Mouse (Mus musculus): ENCODE data around the gene Cd276. TPM values are rescaled to one million over a fixed set of nuclear protein-coding genes. Genes with fewer than 3 reads are reported as not detected.
A peak's percentile ranks its signal among the peaks of the same experiment; 100 is the strongest.

Cd276 gene
- polyA plus RNA-seq, 1 experiment from 2014 or later = 55.0 TPM

DNA sequence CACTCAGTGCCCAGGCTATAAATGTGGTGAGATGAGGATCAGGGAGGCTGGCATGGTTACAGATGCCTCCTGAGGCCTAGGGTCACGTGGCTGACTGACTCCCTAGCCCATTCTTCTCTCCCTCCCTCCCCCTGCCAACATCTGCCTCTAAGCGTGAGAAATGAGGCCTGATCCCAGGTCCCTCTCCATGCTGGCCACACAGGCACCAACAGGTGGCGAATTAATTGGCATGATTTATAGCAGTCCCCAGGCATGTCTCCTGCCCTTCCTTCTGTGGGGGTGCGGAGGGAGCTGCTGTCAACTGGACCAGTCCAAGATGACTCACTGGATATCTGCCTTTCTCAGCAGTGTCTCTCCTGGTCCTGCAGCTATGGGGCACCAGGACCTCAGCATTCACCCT, 27.4 kb downstream of the Cd276 start:
- 76% methylated on average over 4 of the region's 4 CpGs for WGBS
- no peak for TF ChIP-seq CTCF (IDR thresholded peaks at IDR 0.05; ENCODE audit: low read depth)
- DNase-seq (no peak), ATAC-seq (ENCODE audit: insufficient read depth) (no peak)
- Histone ChIP-seq H3K4me2 (no peak overlapping the region), H3K9ac (no peak overlapping the region), H3K36me3 (ENCODE audit: insufficient read depth) (peaks cover 39% of the 10 kb centered on the region), H3K27me3 (ENCODE audit: insufficient read depth, low read length) (no peaks in the 10 kb centered on the region), H3K27ac (ENCODE audit: low read depth) (no peak overlapping the region), H3K4me3 (ENCODE audit: low read depth, low read length) (no peak overlapping the region), H3K4me1 (ENCODE audit: insufficient read depth) (no peaks in the 10 kb centered on the region), H3K9me3 (ENCODE audit: low read depth, low read length) (no peaks in the 10 kb centered on the region)

DNA sequence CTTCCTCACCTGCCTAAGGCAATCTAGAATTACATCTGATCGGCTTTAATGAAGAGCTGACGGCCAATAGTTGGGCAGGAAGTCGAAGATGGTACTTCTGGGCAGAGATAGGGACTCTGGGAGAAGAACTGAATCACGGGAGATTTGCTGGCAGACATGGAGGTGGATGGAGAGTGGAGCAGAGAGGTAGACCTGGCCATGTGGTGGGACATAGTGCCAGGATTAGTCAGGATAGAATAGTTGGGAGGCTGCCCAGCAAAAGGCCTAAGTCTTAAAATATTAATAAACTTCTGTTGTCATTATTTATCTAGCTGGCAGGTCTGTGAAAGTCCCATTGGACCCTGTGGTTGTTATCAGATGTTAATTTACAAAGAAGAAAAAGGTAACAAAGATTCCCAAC, 30.1 kb downstream of the Cd276 start:
- ATAC-seq (ENCODE audit: insufficient read depth) (no peak), DNase-seq (no peak)
- Histone ChIP-seq H3K4me2 (no peak overlapping the region), H3K27ac (ENCODE audit: low read depth) (no peak overlapping the region), H3K4me1 (ENCODE audit: insufficient read depth) (no peaks in the 10 kb centered on the region), H3K27me3 (ENCODE audit: insufficient read depth, low read length) (no peaks in the 10 kb centered on the region), H3K9ac (no peak overlapping the region), H3K36me3 (ENCODE audit: insufficient read depth) (peaks cover 35% of the 10 kb centered on the region), H3K4me3 (ENCODE audit: low read depth, low read length) (no peak overlapping the region), H3K9me3 (ENCODE audit: low read depth, low read length) (no peaks in the 10 kb centered on the region)
- WGBS = 84% methylated on average over 4 of the region's 4 CpGs
- TF ChIP-seq CTCF (IDR thresholded peaks at IDR 0.05; ENCODE audit: low read depth) = no peak

DNA sequence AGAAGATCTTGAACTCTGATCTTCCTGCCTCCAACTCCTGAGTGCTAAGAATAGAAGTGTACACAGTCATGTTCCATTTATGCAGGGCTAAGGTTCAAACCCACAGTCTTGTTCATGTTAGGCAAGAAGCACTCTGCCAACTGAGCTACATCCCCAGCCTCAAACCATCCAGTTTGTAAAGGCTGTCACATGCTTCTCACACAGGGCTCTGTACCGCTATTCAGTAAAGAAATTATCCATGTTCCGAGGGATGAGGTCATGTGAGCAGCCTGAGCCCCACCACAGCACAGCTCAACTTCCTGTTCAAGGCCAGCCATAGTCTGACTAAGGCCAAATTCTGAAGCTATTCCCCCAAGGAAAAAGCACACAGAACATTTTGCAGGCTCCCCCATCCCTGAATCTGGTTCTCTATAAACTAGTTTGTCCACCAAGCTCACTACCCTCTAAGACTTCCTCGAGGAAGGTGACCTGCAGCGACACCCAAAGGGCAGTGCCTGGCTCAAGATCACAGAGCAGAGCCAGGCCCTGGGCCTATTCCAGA, 33.3 kb downstream of the Cd276 start:
- Histone ChIP-seq H3K9ac (no peak overlapping the region), H3K4me1 (ENCODE audit: insufficient read depth) (no peaks in the 10 kb centered on the region), H3K27me3 (ENCODE audit: insufficient read depth, low read length) (no peaks in the 10 kb centered on the region), H3K4me3 (ENCODE audit: low read depth, low read length) (no peak overlapping the region), H3K36me3 (ENCODE audit: insufficient read depth) (peaks cover 21% of the 10 kb centered on the region), H3K27ac (ENCODE audit: low read depth) (no peak overlapping the region), H3K9me3 (ENCODE audit: low read depth, low read length) (no peaks in the 10 kb centered on the region), H3K4me2 (no peak overlapping the region)
- 39% methylated on average over 4 of the region's 4 CpGs for WGBS
- TF ChIP-seq CTCF (IDR thresholded peaks at IDR 0.05; ENCODE audit: low read depth) = no peak
- ATAC-seq (ENCODE audit: insufficient read depth) = no peak
- peak; percentile 9 for DNase-seq

DNA sequence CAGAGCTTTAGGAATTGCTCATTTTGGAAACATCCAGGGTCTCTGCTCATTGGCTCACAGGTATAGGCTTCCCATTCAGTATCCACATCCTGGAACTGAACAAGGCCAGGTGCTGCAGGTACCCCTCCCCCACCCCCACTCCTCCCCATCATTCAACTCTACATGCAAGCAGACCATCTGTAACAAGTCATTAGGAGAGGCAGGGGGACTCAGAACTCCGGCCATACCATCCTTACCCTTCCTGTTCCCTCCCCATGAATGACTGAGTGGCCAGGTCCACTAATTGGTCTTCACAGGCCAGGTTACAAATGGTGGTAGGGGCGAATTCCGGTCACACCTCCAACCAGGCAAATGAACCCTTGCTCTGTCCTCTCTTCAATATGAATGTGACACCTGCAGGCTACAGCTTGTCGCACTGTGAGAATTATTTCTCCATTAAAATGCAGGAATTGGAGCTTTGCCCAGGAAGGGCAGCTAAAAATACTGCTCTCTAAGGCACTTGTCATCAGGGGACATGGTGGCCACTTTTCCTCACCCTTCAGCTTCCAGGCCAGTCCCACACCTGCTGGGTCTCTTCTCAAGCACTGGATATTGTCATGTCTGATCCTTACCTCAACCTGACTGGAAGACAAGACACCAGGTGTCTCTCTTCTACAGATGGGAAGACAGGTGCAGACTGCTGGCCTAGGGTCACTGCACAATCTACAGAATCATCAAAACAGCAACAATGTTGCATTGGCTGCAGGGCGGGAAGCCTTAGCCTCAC, 34.2 kb downstream of the Cd276 start:
- no peaks in the 10 kb centered on the region for H3K27me3 ChIP-seq (ENCODE audit: insufficient read depth, low read length)
- WGBS = 65% methylated on average over 5 of the region's 5 CpGs
- H3K4me3 ChIP-seq (ENCODE audit: low read depth, low read length) = no peak overlapping the region
- ATAC-seq (ENCODE audit: insufficient read depth) (no peak), DNase-seq (no peak)
- no peak overlapping the region for H3K27ac ChIP-seq (ENCODE audit: low read depth)
- no peak overlapping the region for H3K4me2 ChIP-seq
- H3K9me3 ChIP-seq (ENCODE audit: low read depth, low read length) = no peaks in the 10 kb centered on the region
- H3K36me3 ChIP-seq (ENCODE audit: insufficient read depth) = peaks cover 15% of the 10 kb centered on the region
- TF ChIP-seq CTCF (IDR thresholded peaks at IDR 0.05; ENCODE audit: low read depth) = no peak
- no peak overlapping the region for H3K9ac ChIP-seq
- no peaks in the 10 kb centered on the region for H3K4me1 ChIP-seq (ENCODE audit: insufficient read depth)

DNA sequence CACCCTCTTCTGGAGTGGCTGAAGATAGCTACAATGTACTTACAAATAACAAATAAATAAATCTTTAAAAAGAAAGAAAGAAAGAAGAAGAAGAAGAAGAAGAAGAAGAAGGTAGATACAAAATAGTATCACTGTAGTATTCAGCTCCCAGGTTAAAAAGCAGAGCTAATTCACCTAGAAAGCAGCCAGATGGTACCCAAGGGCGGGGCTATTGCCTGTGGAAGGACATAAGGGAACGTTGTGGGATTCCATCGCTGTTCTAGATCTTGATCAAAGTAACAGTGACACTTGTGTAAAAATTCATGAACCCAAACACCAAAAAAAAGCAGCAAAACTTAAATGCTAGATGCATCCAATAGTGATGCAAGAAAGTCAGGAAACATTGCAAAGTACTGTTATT, 35.3 kb downstream of the Cd276 start:
- DNase-seq (no peak), ATAC-seq (ENCODE audit: insufficient read depth) (no peak)
- TF ChIP-seq CTCF (IDR thresholded peaks at IDR 0.05; ENCODE audit: low read depth) = no peak
- Histone ChIP-seq H3K27me3 (ENCODE audit: insufficient read depth, low read length) (no peaks in the 10 kb centered on the region), H3K36me3 (ENCODE audit: insufficient read depth) (peaks cover 8% of the 10 kb centered on the region), H3K9ac (no peak overlapping the region), H3K27ac (ENCODE audit: low read depth) (no peak overlapping the region), H3K9me3 (ENCODE audit: low read depth, low read length) (no peaks in the 10 kb centered on the region), H3K4me2 (no peak overlapping the region), H3K4me1 (ENCODE audit: insufficient read depth) (no peaks in the 10 kb centered on the region), H3K4me3 (ENCODE audit: low read depth, low read length) (no peak overlapping the region)
- WGBS = 59% methylated on average over 3 of the region's 3 CpGs

DNA sequence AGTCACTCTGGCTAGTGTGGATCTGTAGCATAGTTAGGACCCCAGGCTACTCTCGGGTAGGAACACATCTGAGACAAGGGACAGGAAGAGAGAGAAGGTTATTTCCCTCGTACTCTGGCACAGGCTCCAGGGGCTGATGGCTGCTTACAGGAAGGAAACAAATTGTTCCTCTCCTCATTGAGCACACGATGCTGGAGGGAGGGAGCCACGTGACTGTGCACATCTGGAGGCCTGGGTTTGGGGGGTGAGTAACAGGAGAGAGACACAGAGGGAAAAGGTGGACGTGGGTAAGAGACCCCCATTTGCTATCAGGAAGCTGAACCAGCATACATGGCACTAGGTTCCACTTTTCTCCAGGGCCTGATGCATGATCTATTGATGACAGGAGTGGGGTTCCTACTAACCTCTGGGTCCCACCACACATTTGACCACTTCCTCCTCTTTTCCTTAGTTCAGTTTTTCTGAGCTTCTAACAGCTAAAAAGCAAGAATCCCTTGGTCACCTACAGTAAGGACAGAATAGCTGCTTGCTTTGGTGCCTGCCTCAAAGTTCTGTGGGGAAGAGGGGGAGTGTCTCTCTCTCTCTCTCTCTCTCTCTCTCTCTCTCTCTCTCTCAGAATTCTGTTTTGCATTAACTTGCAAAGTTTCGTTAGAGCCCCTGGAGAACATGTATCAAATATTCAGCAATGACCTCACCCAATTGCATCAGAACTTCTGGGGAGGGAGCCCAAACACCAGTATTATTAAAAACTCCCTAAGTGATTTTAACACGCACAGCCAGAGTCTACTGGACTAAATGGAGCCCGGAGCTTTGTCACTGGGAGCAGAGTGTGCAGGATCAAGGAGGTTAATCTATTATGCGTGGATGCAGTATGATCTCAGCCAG, 37.1 kb downstream of the Cd276 start:
- H3K9me3 ChIP-seq (ENCODE audit: low read depth, low read length) = no peaks in the 10 kb centered on the region
- H3K27me3 ChIP-seq (ENCODE audit: insufficient read depth, low read length) = no peaks in the 10 kb centered on the region
- WGBS = 38% methylated on average over 9 of the region's 9 CpGs
- no peak overlapping the region for H3K27ac ChIP-seq (ENCODE audit: low read depth)
- no peak overlapping the region for H3K4me2 ChIP-seq
- H3K4me1 ChIP-seq (ENCODE audit: insufficient read depth) = no peaks in the 10 kb centered on the region; the same call in 1 of the 2 replicates
- no peaks in the 10 kb centered on the region for H3K36me3 ChIP-seq (ENCODE audit: insufficient read depth)
- no peak for ATAC-seq (ENCODE audit: insufficient read depth)
- no peak overlapping the region for H3K9ac ChIP-seq
- H3K4me3 ChIP-seq (ENCODE audit: low read depth, low read length) = no peak overlapping the region
- TF ChIP-seq CTCF (IDR thresholded peaks at IDR 0.05; ENCODE audit: low read depth) = no peak
- DNase-seq = no peak

DNA sequence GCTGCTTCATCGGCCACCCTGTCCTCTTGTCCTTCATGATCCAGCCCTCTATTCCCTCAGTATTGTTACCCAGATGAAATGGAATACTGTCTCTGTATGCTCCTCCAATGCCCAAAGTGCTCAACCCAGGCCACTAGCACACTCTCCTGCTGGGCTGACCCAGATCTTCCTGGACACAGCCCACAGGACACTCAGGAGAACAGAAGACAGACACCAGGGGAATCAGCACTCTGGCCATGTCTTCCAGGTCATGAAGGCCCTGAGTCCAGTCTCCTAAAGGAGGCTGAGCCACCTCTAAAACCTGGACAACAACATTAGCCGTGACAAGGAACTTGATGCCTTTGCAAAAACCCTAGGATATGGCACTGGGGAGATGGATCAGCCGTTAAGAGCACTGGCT, 38.8 kb downstream of the Cd276 start:
- no peaks in the 10 kb centered on the region for H3K27me3 ChIP-seq (ENCODE audit: insufficient read depth, low read length)
- H3K9me3 ChIP-seq (ENCODE audit: low read depth, low read length) = no peaks in the 10 kb centered on the region
- no peak for TF ChIP-seq CTCF (IDR thresholded peaks at IDR 0.05; ENCODE audit: low read depth)
- no peaks in the 10 kb centered on the region for H3K36me3 ChIP-seq (ENCODE audit: insufficient read depth)
- H3K27ac ChIP-seq (ENCODE audit: low read depth) = no peak overlapping the region
- ATAC-seq (ENCODE audit: insufficient read depth) = no peak
- DNase-seq = no peak
- no peaks in the 10 kb centered on the region; the same call in 1 of the 2 replicates for H3K4me1 ChIP-seq (ENCODE audit: insufficient read depth)
- H3K4me2 ChIP-seq = no peak overlapping the region
- WGBS = 74% methylated on average over 3 of the region's 3 CpGs
- no peak overlapping the region for H3K9ac ChIP-seq
- H3K4me3 ChIP-seq (ENCODE audit: low read depth, low read length) = no peak overlapping the region
